Mouse (Mus musculus): ENCODE results near the gene Vmn2r92.
"Not testable (repeated sequence)": the region's sequence is repeated elsewhere in the genome, so short reads cannot be mapped to it uniquely, and the experiment has no call there.

Vmn2r92 gene

DNA sequence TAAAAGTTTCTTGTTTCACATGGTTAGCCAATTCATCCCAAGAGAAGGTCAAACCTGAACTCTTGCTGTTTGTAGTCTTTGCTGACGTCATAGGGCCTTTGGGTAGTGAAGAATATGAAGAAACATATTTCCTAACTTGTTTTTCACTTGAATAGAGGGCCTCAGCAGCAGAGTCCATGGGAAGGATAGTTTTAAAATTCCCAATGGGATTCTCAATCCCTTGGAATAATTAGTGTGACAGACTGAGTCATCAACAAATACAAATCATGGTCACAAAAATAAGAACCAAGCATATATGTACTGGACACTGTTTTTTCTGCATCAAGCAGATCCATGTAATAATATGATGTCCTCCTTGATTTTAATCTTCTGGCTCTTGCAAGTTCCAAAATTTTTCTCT is at the start of gene Vmn2r92:
TSS of gene Vmn2r92 (plus strand) at position 301 of the 400 bp plus-strand sequence.
- not testable (repeated sequence) for DNase-seq

GRCm38 (mm10) chr17:18102265-18102664 is 49.4 kb upstream of the Vmn2r92 start:
- DNase-seq: not testable (repeated sequence)

- DNase-seq: not testable (repeated sequence)
Observed at GRCm38 (mm10) chr17:18161194-18161593, 9.5 kb downstream of the Vmn2r92 start.

GRCm38 (mm10) chr17:18189732-18190131 is 38.0 kb downstream of the Vmn2r92 start:
- DNase-seq: no peak

DNA sequence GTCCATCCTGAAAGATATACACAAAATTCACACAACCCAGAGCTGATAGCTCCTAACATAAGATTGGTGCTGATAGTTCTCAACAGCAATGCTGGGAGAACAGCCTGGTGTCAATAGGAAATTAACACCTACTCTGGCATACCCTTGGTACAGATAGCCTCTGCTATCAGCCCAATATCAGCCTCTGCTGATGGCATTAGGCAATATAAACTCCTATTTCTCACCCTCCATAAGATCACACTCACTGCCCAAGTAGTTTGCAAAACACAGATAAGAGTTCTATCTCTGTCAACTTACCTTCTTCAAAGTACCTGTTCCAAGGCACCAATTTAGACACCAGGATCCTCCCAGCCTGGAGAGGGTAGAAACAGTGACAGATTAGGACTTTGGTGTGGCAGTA is 69.6 kb downstream of the Vmn2r92 start:
- no peak for DNase-seq

- no peak for DNase-seq
Observed at GRCm38 (mm10) chr17:18231996-18232395, 80.3 kb downstream of the Vmn2r92 start.

- no peak for DNase-seq
Observed at GRCm38 (mm10) chr17:18236931-18237330, 85.2 kb downstream of the Vmn2r92 start.
